Mouse (Mus musculus): Measurements from ENCODE around the gene Megf8.

DNA sequence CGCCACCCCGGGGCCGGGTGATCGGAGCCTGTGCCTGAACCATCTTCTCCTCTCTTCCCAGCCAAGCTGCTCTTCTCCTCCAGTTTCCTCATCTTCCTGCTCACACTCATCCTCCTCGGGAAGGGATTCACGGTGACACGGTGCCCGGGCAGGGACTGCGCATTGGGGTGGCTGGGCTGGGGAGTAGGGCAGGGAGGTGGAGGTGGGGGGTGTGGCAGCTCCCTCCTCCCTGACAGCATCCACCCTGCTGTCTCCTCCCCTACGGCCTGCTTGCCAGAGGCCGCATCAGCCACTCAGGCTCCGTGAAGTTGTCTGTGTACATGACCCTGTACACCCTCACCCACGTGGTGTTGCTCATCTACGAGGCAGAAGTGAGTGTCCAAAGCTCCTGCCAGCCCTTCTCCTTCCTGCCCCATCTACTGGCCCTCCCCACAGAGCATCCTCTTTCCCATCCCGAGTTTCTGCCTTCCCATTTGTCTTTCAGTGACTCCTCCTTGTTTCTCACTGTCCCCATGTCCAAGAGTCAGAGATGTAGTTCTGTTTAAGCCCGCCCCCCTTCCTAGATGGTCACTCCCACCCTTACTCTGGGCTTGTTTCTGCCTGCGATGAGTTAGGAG lies 8.2 kb upstream of the Megf8 start:
- TF ChIP-seq CTCF (IDR thresholded peaks at IDR 0.05) (no peak), EP300 (IDR thresholded peaks at IDR 0.05) (no peak)

All from lung, postnatal 0 days (tissue).